Mouse (Mus musculus): ENCODE data around the gene Ugt1a5. TPM values are rescaled to one million over a fixed set of nuclear protein-coding genes. Genes with fewer than 3 reads are reported as not detected.

Ugt1a5 gene
- polyA plus RNA-seq, 1 experiment: 0.04 TPM

DNA sequence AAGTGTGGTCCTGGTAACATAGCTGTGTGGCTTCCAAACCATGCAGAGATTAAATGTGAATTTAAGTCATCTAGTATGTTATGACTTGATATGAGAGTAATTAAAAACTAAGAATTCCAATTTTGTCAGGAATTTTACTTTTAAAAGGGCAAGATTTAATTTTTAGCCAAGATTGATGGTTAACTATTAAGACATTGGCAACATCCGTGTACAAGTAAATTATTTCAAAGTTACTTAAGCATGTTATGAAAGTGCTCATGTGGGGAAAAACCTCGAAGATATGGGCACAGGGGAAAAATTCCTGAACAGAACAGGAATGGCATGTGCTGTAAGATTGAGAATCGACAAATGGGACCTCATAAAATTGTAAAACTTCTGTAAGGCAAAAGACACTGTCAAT, 31.6 kb downstream of the Ugt1a5 start:
- TF ChIP-seq FLI1 (IDR thresholded peaks at IDR 0.05; ENCODE audit: low read length): no peak
- TF ChIP-seq GATA1 (IDR thresholded peaks at IDR 0.05; ENCODE audit: borderline replicate concordance, low read length): no peak
- no peak overlapping the region for H3K4me3 ChIP-seq (replicated peaks)
- no peaks in the 10 kb centered on the region for H3K4me1 ChIP-seq
- peaks cover 8% of the 10 kb centered on the region for H3K27me3 ChIP-seq (replicated peaks)
- no peaks in the 10 kb centered on the region for H3K36me3 ChIP-seq (replicated peaks; ENCODE audit: low read length)
- H3K9me3 ChIP-seq: no peaks in the 10 kb centered on the region

DNA sequence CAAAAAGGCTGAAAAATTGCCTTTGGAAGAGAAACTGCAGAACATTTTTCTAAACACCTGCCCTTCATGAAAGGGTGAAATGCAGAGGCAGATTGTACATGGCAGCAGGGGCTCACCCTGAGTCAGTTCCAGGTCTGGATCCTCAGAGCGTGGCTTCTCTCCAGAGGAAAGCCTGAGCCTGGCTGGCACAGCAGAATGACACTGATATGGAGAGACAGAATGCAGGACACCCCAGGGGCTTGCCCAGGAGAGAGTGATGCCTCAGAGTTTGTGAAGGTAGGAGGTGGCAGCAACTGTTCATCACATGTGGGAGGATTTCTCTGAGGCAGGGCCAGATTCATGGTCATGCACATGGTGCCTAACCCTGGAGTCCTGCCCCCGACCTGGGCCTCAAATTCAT, 34.2 kb downstream of the Ugt1a5 start:
- no peaks in the 10 kb centered on the region for H3K36me3 ChIP-seq (replicated peaks; ENCODE audit: low read length)
- H3K27me3 ChIP-seq (replicated peaks): peaks cover 8% of the 10 kb centered on the region
- no peak for TF ChIP-seq FLI1 (IDR thresholded peaks at IDR 0.05; ENCODE audit: low read length)
- peaks cover 7% of the 10 kb centered on the region for H3K9me3 ChIP-seq
- no peaks in the 10 kb centered on the region for H3K4me1 ChIP-seq
- H3K4me3 ChIP-seq (replicated peaks): no peak overlapping the region

GRCm38 (mm10) chr1:88200456-88200855, 34.6 kb downstream of the Ugt1a5 start, which contains the start of gene Ugt1a2:
TSS of gene Ugt1a2 (plus strand) at chr1:88200601.
- TF ChIP-seq GATA1 (IDR thresholded peaks at IDR 0.05; ENCODE audit: borderline replicate concordance, low read length): no peak
- no peak for TF ChIP-seq FLI1 (IDR thresholded peaks at IDR 0.05; ENCODE audit: low read length)
- Histone ChIP-seq H3K27me3 (replicated peaks) (peaks cover 11% of the 10 kb centered on the region), H3K36me3 (replicated peaks; ENCODE audit: low read length) (no peaks in the 10 kb centered on the region), H3K4me3 (replicated peaks) (no peak within 1 kb of the TSS), H3K4me1 (no peaks in the 10 kb centered on the region; the same call in 1 of the 2 replicates), H3K9me3 (peaks cover 12% of the 10 kb centered on the region)

- Histone ChIP-seq H3K36me3 (replicated peaks; ENCODE audit: low read length) (no peaks in the 10 kb centered on the region), H3K4me3 (replicated peaks) (peak within 1 kb of the TSS; percentile 81), H3K27me3 (replicated peaks) (peaks cover 10% of the 10 kb centered on the region), H3K9me3 (peaks cover 18% of the 10 kb centered on the region), H3K4me1 (peaks cover 4% of the 10 kb centered on the region)
- TF ChIP-seq GATA1 (IDR thresholded peaks at IDR 0.05; ENCODE audit: borderline replicate concordance, low read length) (no peak), FLI1 (IDR thresholded peaks at IDR 0.05; ENCODE audit: low read length) (no peak)
Observed at GRCm38 (mm10) chr1:88205294-88205922, 39.6 kb downstream of the Ugt1a5 start, which contains the start of gene Dnajb3. TSS of gene Dnajb3 (minus strand) at chr1:88205782.

DNA sequence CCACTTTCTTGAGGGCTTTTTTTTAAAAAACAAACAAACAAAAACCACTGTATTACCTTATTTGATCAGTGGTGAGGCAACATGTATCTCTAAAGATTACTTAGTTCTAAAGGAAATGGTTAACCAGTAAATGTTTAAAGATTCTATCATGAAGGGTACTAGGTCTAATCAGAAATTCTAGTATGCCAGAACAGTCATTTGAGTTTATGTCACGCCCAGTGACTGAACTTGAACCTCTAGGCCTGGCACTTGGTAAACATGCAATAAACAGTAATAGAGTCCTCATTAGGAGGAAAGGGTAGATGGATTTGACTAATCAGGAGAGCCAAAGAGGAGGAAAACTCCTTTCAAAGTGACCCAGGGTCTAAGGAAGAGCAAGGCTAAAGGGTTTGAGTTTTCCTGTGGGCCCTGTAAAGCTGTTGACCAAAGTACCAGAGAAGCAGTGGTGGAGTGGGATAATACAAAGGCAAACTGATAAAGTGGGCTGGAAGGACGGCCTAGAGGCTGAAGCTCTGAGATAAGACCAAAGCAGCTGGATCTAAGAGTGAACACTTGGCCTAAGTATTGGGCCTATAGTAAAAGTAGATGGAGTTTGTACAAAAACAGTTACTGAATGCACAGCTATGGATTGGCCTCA, 41.1 kb downstream of the Ugt1a5 start:
- Histone ChIP-seq H3K4me3 (replicated peaks) (no peak overlapping the region), H3K36me3 (replicated peaks; ENCODE audit: low read length) (no peaks in the 10 kb centered on the region), H3K4me1 (peaks cover 4% of the 10 kb centered on the region), H3K27me3 (replicated peaks) (peaks cover 7% of the 10 kb centered on the region), H3K9me3 (peaks cover 25% of the 10 kb centered on the region)
- TF ChIP-seq FLI1 (IDR thresholded peaks at IDR 0.05; ENCODE audit: low read length) (no peak), GATA1 (IDR thresholded peaks at IDR 0.05; ENCODE audit: borderline replicate concordance, low read length) (no peak)

GRCm38 (mm10) chr1:88211812-88212211, 46.0 kb downstream of the Ugt1a5 start, which contains the start of gene Ugt1a1:
TSS of gene Ugt1a1 (plus strand) at chr1:88211959.
- Histone ChIP-seq H3K9me3 (peaks cover 32% of the 10 kb centered on the region), H3K27me3 (replicated peaks) (no peaks in the 10 kb centered on the region), H3K36me3 (replicated peaks; ENCODE audit: low read length) (no peaks in the 10 kb centered on the region), H3K4me1 (peaks cover 4% of the 10 kb centered on the region; the same call in 1 of the 2 replicates), H3K4me3 (replicated peaks) (peak within 1 kb of the TSS; percentile 1)
- TF ChIP-seq GATA1 (IDR thresholded peaks at IDR 0.05; ENCODE audit: borderline replicate concordance, low read length) (no peak), FLI1 (IDR thresholded peaks at IDR 0.05; ENCODE audit: low read length) (no peak)

- Histone ChIP-seq H3K9me3 (peaks cover 38% of the 10 kb centered on the region), H3K4me1 (no peaks in the 10 kb centered on the region), H3K27me3 (replicated peaks) (no peaks in the 10 kb centered on the region), H3K36me3 (replicated peaks; ENCODE audit: low read length) (no peaks in the 10 kb centered on the region), H3K4me3 (replicated peaks) (no peak overlapping the region)
- no peak for TF ChIP-seq FLI1 (IDR thresholded peaks at IDR 0.05; ENCODE audit: low read length)
- TF ChIP-seq GATA1 (IDR thresholded peaks at IDR 0.05; ENCODE audit: borderline replicate concordance, low read length): no peak
Observed at GRCm38 (mm10) chr1:88212341-88213045, 46.7 kb downstream of the Ugt1a5 start.

DNA sequence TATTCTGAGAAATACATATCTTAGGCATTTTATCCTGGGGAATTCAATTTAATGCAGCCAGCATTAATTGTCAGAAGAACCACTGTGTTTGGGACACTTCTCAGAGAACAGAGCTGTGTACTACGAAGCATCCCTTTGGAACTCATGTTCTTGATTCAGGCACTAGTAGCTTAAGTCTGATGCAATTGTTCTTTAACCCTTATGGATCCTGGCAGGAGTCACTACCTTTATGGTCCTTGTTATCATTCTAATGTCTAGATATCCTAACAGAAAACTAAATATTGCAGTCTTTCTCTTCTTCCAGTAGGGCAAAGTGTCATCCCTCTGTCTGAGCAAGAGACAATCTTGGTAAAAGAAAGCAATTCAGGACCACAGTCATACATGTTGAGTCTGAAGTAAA, 47.2 kb downstream of the Ugt1a5 start:
- H3K36me3 ChIP-seq (replicated peaks; ENCODE audit: low read length): no peaks in the 10 kb centered on the region
- no peak overlapping the region for H3K4me3 ChIP-seq (replicated peaks)
- H3K9me3 ChIP-seq: peaks cover 40% of the 10 kb centered on the region

DNA sequence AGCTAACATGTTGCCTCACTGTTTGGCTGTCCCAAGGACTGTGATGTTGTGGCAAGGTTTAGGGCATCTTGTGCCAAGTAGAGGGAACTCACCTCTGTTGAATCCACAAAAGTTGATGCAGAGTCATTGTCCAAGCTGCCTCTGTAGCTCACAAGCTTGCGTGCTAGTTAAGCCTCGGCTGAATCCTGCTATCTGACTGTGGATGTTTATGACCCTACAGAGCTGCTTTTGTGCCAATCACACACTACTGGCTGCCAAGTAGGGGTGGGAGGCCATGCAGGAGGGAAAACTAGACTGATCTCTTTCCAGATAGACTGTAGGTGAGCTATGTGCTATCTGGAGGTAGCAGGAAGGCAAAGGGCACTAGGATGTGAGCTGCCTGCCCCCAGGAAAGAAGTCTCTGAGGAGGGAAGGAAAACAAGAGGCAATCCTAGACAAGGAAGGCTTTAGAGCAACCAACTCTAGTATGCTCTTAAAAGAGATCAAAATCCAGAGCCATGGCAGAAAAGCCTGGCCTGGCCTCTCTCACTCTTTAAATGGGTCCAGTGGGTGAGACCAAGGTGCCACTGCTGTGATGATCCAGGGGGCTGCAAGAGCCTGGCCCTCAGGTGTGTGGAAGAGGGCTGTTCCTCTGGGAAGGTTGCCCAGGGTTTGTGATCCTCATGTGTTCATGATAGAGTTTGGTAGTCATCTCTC, 48.1 kb downstream of the Ugt1a5 start:
- TF ChIP-seq GATA1 (IDR thresholded peaks at IDR 0.05; ENCODE audit: borderline replicate concordance, low read length) (0 out of 3 replicates have a peak, but pooled peaks have one; percentile 10), FLI1 (IDR thresholded peaks at IDR 0.05; ENCODE audit: low read length) (no peak; the same call in 1 of the 2 replicates)
- Histone ChIP-seq H3K4me1 (no peaks in the 10 kb centered on the region), H3K9me3 (peaks cover 40% of the 10 kb centered on the region), H3K4me3 (replicated peaks) (no peak overlapping the region), H3K36me3 (replicated peaks; ENCODE audit: low read length) (no peaks in the 10 kb centered on the region), H3K27me3 (replicated peaks) (no peaks in the 10 kb centered on the region)

More for the DNA sequence above, 47.2 kb downstream of the Ugt1a5 start:
- Histone ChIP-seq H3K4me1 (no peaks in the 10 kb centered on the region), H3K27me3 (replicated peaks) (no peaks in the 10 kb centered on the region)
- TF ChIP-seq FLI1 (IDR thresholded peaks at IDR 0.05; ENCODE audit: low read length) (no peak), GATA1 (IDR thresholded peaks at IDR 0.05; ENCODE audit: borderline replicate concordance, low read length) (no peak)

Measured in megakaryocyte, embryonic 14.5 days (primary cell).